Mouse (Mus musculus): ENCODE data around the gene Spata18.

- TF ChIP-seq POLR2A (IDR thresholded peaks at IDR 0.05; ENCODE audit: low read depth, low read length) (no peak), CTCF (IDR thresholded peaks at IDR 0.05; ENCODE audit: borderline replicate concordance, insufficient read depth, low read length) (no peak)
These were observed 48.3 kb upstream of the Spata18 start for GRCm38 (mm10) chr5:73602865-73603264.
